Mouse (Mus musculus): ENCODE results near the gene Enho.

- TF ChIP-seq CTCF (IDR thresholded peaks at IDR 0.05; ENCODE audit: low read depth), result no peak
- no peak for TF ChIP-seq EP300 (IDR thresholded peaks at IDR 0.05; ENCODE audit: low read depth)
Measured at GRCm38 (mm10) chr4:41606784-41607183, 33.3 kb downstream of the Enho start.

Measured in liver, postnatal 0 days (tissue).